Mouse (Mus musculus) granulocyte monocyte progenitor cell, adult 5-6 weeks (primary cell): Measurements from ENCODE around the gene Cpm. TPM values are rescaled to one million over a fixed set of nuclear protein-coding genes. Genes with fewer than 3 reads are reported as not detected.

Experiments used
- ATAC-seq: replicated peaks from 2 replicates; pipeline ENCODE4 v1.8.0; 2016; ENCODE audit warnings: mild to moderate bottlenecking, moderate TSS enrichment, inconsistent platforms; ENCODE audit not compliant: poor library complexity, severe bottlenecking
- total RNA-seq, 2 experiments: library from RNA; stranded (forward) in 1 of 2; stranded (reverse) in 1 of 2; fragments of 200-712, 200-1000 nt in 1 of 2; fragments of >200 nt in 1 of 2; fragmentation: Nextera tagmentation in 1 of 2; gene quantifications; 2 replicates each; pipeline ENCODE4 v1.2.3; 2014 to 2017

The Cpm gene
- total RNA-seq, 2 experiments from 2014 or later = 0.46 TPM; not detected in 1

- no peak for ATAC-seq
These were observed 52.2 kb downstream of the Cpm start for GRCm38 (mm10) chr10:117681543-117681942.

GRCm38 (mm10) chr10:117681999-117682857 is 52.9 kb downstream of the Cpm start:
- ATAC-seq = peak; percentile 63

- ATAC-seq = no peak
These were observed 53.8 kb downstream of the Cpm start for GRCm38 (mm10) chr10:117682858-117683733.

GRCm38 (mm10) chr10:117683734-117684037 is 54.4 kb downstream of the Cpm start:
- no peak for ATAC-seq

- ATAC-seq = peak; percentile 76
These were observed 55.2 kb downstream of the Cpm start for GRCm38 (mm10) chr10:117684298-117685170.

GRCm38 (mm10) chr10:117685171-117685848 is 56.0 kb downstream of the Cpm start:
- no peak for ATAC-seq

- no peak for ATAC-seq
These were observed 56.7 kb downstream of the Cpm start for GRCm38 (mm10) chr10:117685849-117686591.

GRCm38 (mm10) chr10:117687018-117687417 is 57.7 kb downstream of the Cpm start:
- ATAC-seq = no peak

- ATAC-seq = no peak; the same call in 1 of the 2 replicates
These were observed 58.3 kb downstream of the Cpm start for GRCm38 (mm10) chr10:117687577-117687976.

GRCm38 (mm10) chr10:117688204-117689151 is 59.2 kb downstream of the Cpm start:
- ATAC-seq = 0 out of 2 replicates have a peak, but pooled peaks have one; percentile 44

GRCm38 (mm10) chr10:117689297-117690100 is 60.2 kb downstream of the Cpm start:
- no peak for ATAC-seq

- no peak for ATAC-seq
These were observed 60.7 kb downstream of the Cpm start for GRCm38 (mm10) chr10:117690101-117690352.

- no peak for ATAC-seq
These were observed 61.5 kb downstream of the Cpm start for GRCm38 (mm10) chr10:117690770-117691296.

GRCm38 (mm10) chr10:117691389-117691968 is 62.2 kb downstream of the Cpm start:
- ATAC-seq = no peak

- ATAC-seq = no peak
These were observed 62.9 kb downstream of the Cpm start for GRCm38 (mm10) chr10:117692173-117692572.

GRCm38 (mm10) chr10:117692953-117693352 is 63.7 kb downstream of the Cpm start:
- no peak for ATAC-seq
